Mouse (Mus musculus) small intestine, adult 2 months (tissue): ENCODE data around the gene Hist1h3a. TPM values are rescaled to one million over a fixed set of nuclear protein-coding genes. Genes with fewer than 3 reads are reported as not detected.

Experiments
- H3K27ac ChIP-seq: fragments of 200-500 bp; 2 replicates; pipeline ENCODE4 v1.5.1; 2012; ENCODE audit warnings: low read depth, low read length, control low read depth, inconsistent platforms; ENCODE audit not compliant: insufficient read depth
- H3K27me3 ChIP-seq: fragments of 200-500 bp; 2 replicates; pipeline ENCODE4 v1.6.1; 2012; ENCODE audit warnings: mild to moderate bottlenecking, moderate library complexity, low read length, inconsistent platforms; ENCODE audit not compliant: control insufficient read depth, insufficient read depth
- H3K36me3 ChIP-seq: fragments of 200-500 bp; 2 replicates; pipeline ENCODE4 v1.6.1; 2012; ENCODE audit warnings: mild to moderate bottlenecking, low read length, control low read depth, inconsistent platforms; ENCODE audit not compliant: control insufficient read depth, insufficient read depth
- H3K4me1 ChIP-seq: fragments of 200-500 bp; 2 replicates; pipeline ENCODE4 v1.6.1; 2012; ENCODE audit warnings: low read length, inconsistent platforms, mixed read lengths; ENCODE audit not compliant: control insufficient read depth, insufficient read depth, insufficient read length
- H3K4me3 ChIP-seq: fragments of 200-500 bp; 2 replicates; pipeline ENCODE4 v1.5.1; 2012; ENCODE audit warnings: low read depth, mild to moderate bottlenecking, control low read depth, inconsistent platforms, low read length, moderate library complexity
- CTCF ChIP-seq: fragments of 200-500 bp; IDR thresholded peaks from 2 replicates; pipeline ENCODE4 v1.5.1; 2012; ENCODE audit warnings: low read depth, mild to moderate bottlenecking, control low read depth, inconsistent platforms, low read length, moderate library complexity, mixed read lengths; ENCODE audit not compliant: insufficient replicate concordance, insufficient read length; ENCODE audit errors: extremely low read depth
- POLR2A ChIP-seq: fragments of 200-500 bp; IDR thresholded peaks from 2 replicates; pipeline ENCODE4 v1.6.1; 2012; ENCODE audit warnings: low read depth, mild to moderate bottlenecking, control low read depth, inconsistent platforms, low read length, moderate library complexity
- WGBS: fragments of 180-500 bp; shearing (Covaris S2); methylation state at CpG from one replicate; pipeline ENCODE4 v1.1.7; 2018; 5-methylcytosine and 5-hydroxymethylcytosine counted together
- polyA plus RNA-seq: library from polyadenylated mRNA; depleted of rRNA; stranded (reverse); fragments of >200 nt; gene quantifications from 2 replicates; pipeline ENCODE4 v1.2.3, GENCODE M21; 2012

Hist1h3a gene
- polyA plus RNA-seq, 1 experiment = 32.6 TPM

- H3K27ac ChIP-seq = peak overlapping the region; percentile 99
- H3K4me3 ChIP-seq = peak overlapping the region; percentile 81
- WGBS = 1% methylated on average over 39 of the region's 39 CpGs
- H3K36me3 ChIP-seq = no peaks in the 10 kb centered on the region
- TF ChIP-seq POLR2A (peak; percentile 82; the same call in 1 of the 2 replicates), CTCF (no peak)
- no peaks in the 10 kb centered on the region for H3K27me3 ChIP-seq
- no peaks in the 10 kb centered on the region for H3K4me1 ChIP-seq
Measured at GRCm38 (mm10) chr13:23739069-23739921, 22.9 kb downstream of the Hist1h3a start.

- Histone ChIP-seq H3K36me3 (no peaks in the 10 kb centered on the region), H3K27me3 (no peaks in the 10 kb centered on the region), H3K4me3 (peak within 1 kb of the TSS; percentile 81), H3K4me1 (no peaks in the 10 kb centered on the region), H3K27ac (peak within 1 kb of the TSS; percentile 99)
- TF ChIP-seq CTCF (no peak), POLR2A (peak; percentile 99)
- WGBS = under 1% methylated on average over 38 of the region's 38 CpGs
Measured at GRCm38 (mm10) chr13:23738677-23739068, 23.5 kb downstream of the Hist1h3a start, which contains the start of gene Hist1h1c. Gene Hist1h1c, plus strand, starts transcription at chr13:23738808.

GRCm38 (mm10) chr13:23738041-23738440, 24.1 kb downstream of the Hist1h3a start:
- no peaks in the 10 kb centered on the region for H3K27me3 ChIP-seq
- 25% methylated on average over 4 of the region's 4 CpGs for WGBS
- TF ChIP-seq POLR2A (no peak), CTCF (no peak)
- H3K27ac ChIP-seq = peak overlapping the region; percentile 79
- no peak overlapping the region for H3K4me3 ChIP-seq
- no peaks in the 10 kb centered on the region for H3K36me3 ChIP-seq
- no peaks in the 10 kb centered on the region for H3K4me1 ChIP-seq

- no peak for TF ChIP-seq POLR2A
- no peak for TF ChIP-seq CTCF
- Histone ChIP-seq H3K27me3 (no peaks in the 10 kb centered on the region), H3K36me3 (no peaks in the 10 kb centered on the region), H3K4me3 (no peak overlapping the region), H3K4me1 (no peaks in the 10 kb centered on the region), H3K27ac (no peak overlapping the region)
- 88% methylated on average over 5 of the region's 5 CpGs for WGBS
Measured at GRCm38 (mm10) chr13:23737091-23737490, 25.1 kb downstream of the Hist1h3a start.

- TF ChIP-seq CTCF = no peak
- Histone ChIP-seq H3K27me3 (no peaks in the 10 kb centered on the region), H3K4me1 (peaks cover 4% of the 10 kb centered on the region; the same call in 1 of the 2 replicates), H3K27ac (no peak overlapping the region), H3K4me3 (no peak overlapping the region), H3K36me3 (no peaks in the 10 kb centered on the region)
- 24% methylated on average over 8 of the region's 8 CpGs for WGBS
Measured at GRCm38 (mm10) chr13:23732156-23732804, 29.9 kb downstream of the Hist1h3a start.

GRCm38 (mm10) chr13:23730479-23730878, 31.7 kb downstream of the Hist1h3a start:
- TF ChIP-seq CTCF = no peak
- TF ChIP-seq POLR2A = no peak
- H3K4me1 ChIP-seq = peaks cover 4% of the 10 kb centered on the region; the same call in 1 of the 2 replicates
- no peaks in the 10 kb centered on the region for H3K27me3 ChIP-seq
- 18% methylated on average over 8 of the region's 8 CpGs for WGBS
- no peak overlapping the region for H3K27ac ChIP-seq
- 0 out of 2 replicates have a peak overlapping the region, but pooled peaks have one; percentile 7 for H3K4me3 ChIP-seq
- H3K36me3 ChIP-seq = no peaks in the 10 kb centered on the region

GRCm38 (mm10) chr13:23729706-23730105, 32.5 kb downstream of the Hist1h3a start:
- peaks cover 4% of the 10 kb centered on the region; the same call in 1 of the 2 replicates for H3K4me1 ChIP-seq
- no peak overlapping the region for H3K4me3 ChIP-seq
- no peak for TF ChIP-seq POLR2A
- TF ChIP-seq CTCF = no peak
- no peaks in the 10 kb centered on the region for H3K27me3 ChIP-seq
- H3K27ac ChIP-seq = no peak overlapping the region
- 88% methylated on average over 5 of the region's 5 CpGs for WGBS
- H3K36me3 ChIP-seq = no peaks in the 10 kb centered on the region
